Mouse (Mus musculus) embryonic facial prominence, embryonic 10.5 days (tissue): Measurements from ENCODE around the gene Sbk3. TPM values are rescaled to one million over a fixed set of nuclear protein-coding genes. Genes with fewer than 3 reads are reported as not detected.

ENCODE experiments used
- DNase-seq: peaks from one replicate; pipeline ENCODE4 v3.0.0-alpha.2; 2017; ENCODE audit warnings: low spot score
- H3K27ac ChIP-seq: fragments of 300-500 bp; sonication (generic); replicated peaks from 2 replicates; pipeline ENCODE4 v1.5.1; 2016; ENCODE audit warnings: mild to moderate bottlenecking
- H3K27me3 ChIP-seq: fragments of 300-500 bp; sonication (generic); replicated peaks from 2 replicates; pipeline ENCODE4 v1.6.1; 2016; ENCODE audit warnings: low read depth, mild to moderate bottlenecking; ENCODE audit not compliant: poor library complexity, severe bottlenecking
- H3K36me3 ChIP-seq: fragments of 300-500 bp; sonication (generic); replicated peaks from 2 replicates; pipeline ENCODE4 v1.6.1; 2016; ENCODE audit warnings: mild to moderate bottlenecking, moderate library complexity
- H3K4me1 ChIP-seq: fragments of 300-500 bp; sonication (generic); 2 replicates; pipeline ENCODE4 v1.6.1; 2016
- H3K4me3 ChIP-seq: fragments of 300-500 bp; sonication (generic); 2 replicates; pipeline ENCODE4 v1.5.1; 2016; ENCODE audit warnings: mild to moderate bottlenecking, moderate library complexity
- H3K9me3 ChIP-seq: fragments of 300-500 bp; sonication (generic); 2 replicates; pipeline ENCODE4 v1.6.1; 2016; ENCODE audit warnings: mild to moderate bottlenecking
- WGBS: fragments of 180-500 bp; shearing (Covaris S2); methylation state at CpG from one replicate; pipeline ENCODE4 v1.1.7; 2016; 5-methylcytosine and 5-hydroxymethylcytosine counted together
- polyA plus RNA-seq: library from polyadenylated mRNA; unstranded; fragments of >200 nt; fragmentation: Nextera tagmentation; extraction: Ambion mirVana; gene quantifications from 2 replicates; pipeline ENCODE4 v1.2.1, GENCODE M21; 2016

The Sbk3 gene
- polyA plus RNA-seq, 1 experiment from 2014 or later: not detected

DNA sequence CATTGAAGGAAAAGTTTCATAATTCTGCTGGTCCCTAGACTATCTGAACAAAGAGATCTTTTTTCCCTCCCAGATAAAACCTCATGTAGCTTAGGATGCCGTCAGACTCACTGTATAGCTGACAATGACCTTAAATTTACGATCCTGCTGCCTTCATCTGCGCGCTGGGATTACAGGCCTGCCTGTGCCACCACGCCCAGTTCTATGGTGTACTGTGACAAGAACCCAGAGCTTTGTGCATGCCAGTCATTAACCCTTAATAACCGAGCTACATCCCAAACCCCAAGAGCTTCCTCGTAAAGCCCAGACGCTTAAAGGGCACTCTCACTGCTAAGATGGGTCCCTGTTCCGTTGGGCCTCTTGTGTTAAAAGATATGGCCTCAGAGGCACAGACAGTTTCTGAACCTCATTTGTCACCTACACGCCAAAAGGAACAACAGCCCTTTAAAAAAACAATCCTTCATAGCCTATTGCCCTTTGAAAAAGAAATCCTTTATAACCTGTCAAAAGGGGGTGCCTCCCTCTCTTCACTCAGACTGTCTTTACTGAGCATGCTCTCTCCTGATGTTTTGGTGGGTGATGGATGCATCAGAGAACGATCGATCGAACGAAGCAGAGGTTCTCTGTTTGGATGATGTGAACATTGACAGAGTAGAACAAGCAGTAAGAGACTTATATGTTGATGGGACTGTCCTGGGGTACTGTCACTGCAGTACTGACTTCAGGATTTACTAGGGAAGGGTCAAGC is 55.1 kb downstream of the Sbk3 start:
- no peaks in the 10 kb centered on the region for H3K27me3 ChIP-seq
- peak overlapping the region; percentile 69 for H3K4me3 ChIP-seq
- peaks cover 39% of the 10 kb centered on the region for H3K36me3 ChIP-seq
- peak overlapping the region; percentile 98 for H3K27ac ChIP-seq
- peaks cover 4% of the 10 kb centered on the region; the same call in 1 of the 2 replicates for H3K9me3 ChIP-seq
- peak; percentile 35 for DNase-seq
- 28% methylated on average over 14 of the region's 14 CpGs for WGBS
- H3K4me1 ChIP-seq: peaks cover 29% of the 10 kb centered on the region

Other genes with a start within 250 kb of the Sbk3 start
- 0.14 and 0.20 TPM in 2 replicates for gene Tmem150b, start 245.9 kb downstream of the Sbk3 start, polyA plus RNA-seq
- gene Kmt5c, start 231.1 kb downstream of the Sbk3 start, polyA plus RNA-seq: 102 and 103 TPM in 2 replicates
- gene Cox6b2, start 218.1 kb downstream of the Sbk3 start, polyA plus RNA-seq: 42.5 and 46.0 TPM in 2 replicates
- not detected in 2 replicates for gene Fam71e2, start 199.9 kb downstream of the Sbk3 start, polyA plus RNA-seq
- 0.15 and 0.19 TPM in 2 replicates for gene Il11, start 188.3 kb downstream of the Sbk3 start, polyA plus RNA-seq
- gene Tmem190, start 188.2 kb downstream of the Sbk3 start, polyA plus RNA-seq: not detected in 2 replicates
- gene Tmem238, start 181.5 kb downstream of the Sbk3 start, polyA plus RNA-seq: 4.1 and 4.2 TPM in 2 replicates
- 386 and 403 TPM in 2 replicates for gene Rpl28, start 178.3 kb downstream of the Sbk3 start, polyA plus RNA-seq
- 422 and 438 TPM in 2 replicates for gene Ube2s, start 158.6 kb downstream of the Sbk3 start, polyA plus RNA-seq
- gene Shisa7, start 126.5 kb downstream of the Sbk3 start, polyA plus RNA-seq: 0.23 and 0.35 TPM in 2 replicates
- 2.6 and 4.1 TPM in 2 replicates for gene Isoc2b, start 100.9 kb downstream of the Sbk3 start, polyA plus RNA-seq
- 0.68 and 0.86 TPM in 2 replicates for gene Isoc2a, start 94.0 kb downstream of the Sbk3 start, polyA plus RNA-seq
- gene Gm36210, start 64.7 kb downstream of the Sbk3 start, polyA plus RNA-seq: 0.22 TPM in 1 of 2 replicates, not detected in the other
- gene Zfp628, start 56.0 kb downstream of the Sbk3 start, polyA plus RNA-seq: 4.5 and 4.6 TPM in 2 replicates
- 4.9 and 5.3 TPM in 2 replicates for gene Nat14, start 49.1 kb downstream of the Sbk3 start, polyA plus RNA-seq
- gene Ssc5d, start 45.4 kb downstream of the Sbk3 start, polyA plus RNA-seq: 1.4 and 1.7 TPM in 2 replicates
- 0.09 TPM in 1 of 2 replicates, not detected in the other for gene Sbk2, start 6.8 kb downstream of the Sbk3 start, polyA plus RNA-seq
- gene Zfp579, start 25.0 kb upstream of the Sbk3 start, polyA plus RNA-seq: 24.8 and 29.3 TPM in 2 replicates
- 7.8 and 8.0 TPM in 2 replicates for gene Zfp524, start 43.2 kb upstream of the Sbk3 start, polyA plus RNA-seq
- 55.6 and 56.5 TPM in 2 replicates for gene Fiz1, start 43.5 kb upstream of the Sbk3 start, polyA plus RNA-seq
- gene Gm44973, start 44.3 kb upstream of the Sbk3 start, polyA plus RNA-seq: 0.38 and 1.3 TPM in 2 replicates
- 6.1 and 6.6 TPM in 2 replicates for gene Zfp865, start 49.2 kb upstream of the Sbk3 start, polyA plus RNA-seq
- gene Ccdc106, start 49.4 kb upstream of the Sbk3 start, polyA plus RNA-seq: 7.9 and 8.0 TPM in 2 replicates
- gene 4632433K11Rik, start 63.0 kb upstream of the Sbk3 start, polyA plus RNA-seq: not detected in 2 replicates
- 2.7 and 2.8 TPM in 2 replicates for gene Zfp784, start 67.3 kb upstream of the Sbk3 start, polyA plus RNA-seq
- gene Zfp580, start 80.4 kb upstream of the Sbk3 start, polyA plus RNA-seq: 29.8 and 33.9 TPM in 2 replicates
- gene U2af2, start 91.0 kb upstream of the Sbk3 start, polyA plus RNA-seq: 182 and 189 TPM in 2 replicates
- 56.7 and 58.8 TPM in 2 replicates for gene Epn1, start 109.1 kb upstream of the Sbk3 start, polyA plus RNA-seq
- gene Rfpl4, start 145.8 kb upstream of the Sbk3 start, polyA plus RNA-seq: not detected in 2 replicates
- gene Rasl2-9, start 154.8 kb upstream of the Sbk3 start, polyA plus RNA-seq: 0.20 TPM in 2 replicates
- 0.01 TPM in 1 of 2 replicates, not detected in the other for gene Vmn1r55, start 178.5 kb upstream of the Sbk3 start, polyA plus RNA-seq
- gene Vmn1r56, start 225.6 kb upstream of the Sbk3 start, polyA plus RNA-seq: not detected in 2 replicates
- not detected in 2 replicates for gene Vmn1r57, start 247.3 kb upstream of the Sbk3 start, polyA plus RNA-seq